Mouse (Mus musculus) neural tube, embryonic 11.5 days (tissue): ENCODE data around the gene Zfp428. TPM values are rescaled to one million over a fixed set of nuclear protein-coding genes. Genes with fewer than 3 reads are reported as not detected.

Source experiments
- ATAC-seq: fragments of 200-750 bp; cut with Nextera tagmentation; 2 replicates; pipeline ENCODE4 v1.8.0; 2017; ENCODE audit warnings: moderate number of reproducible peaks, mild to moderate bottlenecking, moderate TSS enrichment, moderate library complexity; ENCODE audit not compliant: insufficient read depth, low FRiP score, low TSS enrichment
- DNase-seq: peaks from one replicate; pipeline ENCODE4 v3.0.0-alpha.2; 2015; ENCODE audit warnings: low spot score
- H3K27ac ChIP-seq: fragments of 300-500 bp; sonication (generic); 2 replicates; pipeline ENCODE4 v1.5.1; 2014; ENCODE audit warnings: low read depth, mild to moderate bottlenecking, low read length
- H3K27me3 ChIP-seq: fragments of 300-500 bp; sonication (generic); 2 replicates; pipeline ENCODE4 v1.6.1; 2014; ENCODE audit warnings: mild to moderate bottlenecking, low read length, mixed read lengths; ENCODE audit not compliant: control insufficient read depth, insufficient read depth
- H3K36me3 ChIP-seq: fragments of 300-500 bp; sonication (generic); 2 replicates; pipeline ENCODE4 v1.6.1; 2014; ENCODE audit warnings: mild to moderate bottlenecking, low read length, moderate library complexity, mixed read lengths; ENCODE audit not compliant: control insufficient read depth, insufficient read depth
- H3K4me1 ChIP-seq: fragments of 300-500 bp; sonication (generic); 2 replicates; pipeline ENCODE4 v1.6.1; 2014; ENCODE audit warnings: low read length, mixed read lengths; ENCODE audit not compliant: control insufficient read depth, insufficient read depth
- H3K4me2 ChIP-seq: fragments of 300-500 bp; sonication (generic); 2 replicates; pipeline ENCODE4 v1.6.1; 2014; ENCODE audit warnings: low read depth, mild to moderate bottlenecking, moderate library complexity
- H3K4me3 ChIP-seq: fragments of 300-500 bp; sonication (generic); 2 replicates; pipeline ENCODE4 v1.5.1; 2014; ENCODE audit warnings: low read depth, low read length
- H3K9ac ChIP-seq: fragments of 300-500 bp; sonication (generic); 2 replicates; pipeline ENCODE4 v1.6.1; 2014; ENCODE audit warnings: mild to moderate bottlenecking, low read length
- H3K9me3 ChIP-seq: fragments of 300-500 bp; sonication (generic); 2 replicates; pipeline ENCODE4 v1.6.1; 2016; ENCODE audit warnings: low read length; ENCODE audit not compliant: control insufficient read depth
- WGBS: fragments of 180-500 bp; shearing (Covaris S2); extraction: QIAGEN DNeasy Blood & Tissue Kit; methylation state at CpG from one replicate; pipeline ENCODE4 v1.1.7; 2014; 5-methylcytosine and 5-hydroxymethylcytosine counted together
- polyA plus RNA-seq: library from polyadenylated mRNA; unstranded; fragments of >200 nt; fragmentation: Nextera tagmentation; extraction: Ambion mirVana; gene quantifications from 2 replicates; pipeline ENCODE4 v1.2.1, GENCODE M21; 2014

Gene Zfp428
- polyA plus RNA-seq, 1 experiment from 2014 or later, result 69.2 TPM

GRCm38 (mm10) chr7:24523723-24524122 lies 16.9 kb downstream of the Zfp428 start:
- Histone ChIP-seq H3K27ac (no peak overlapping the region), H3K9me3 (no peaks in the 10 kb centered on the region), H3K36me3 (no peaks in the 10 kb centered on the region), H3K4me2 (no peak overlapping the region), H3K9ac (no peak overlapping the region), H3K4me1 (no peaks in the 10 kb centered on the region), H3K27me3 (no peaks in the 10 kb centered on the region), H3K4me3 (no peak overlapping the region)
- DNase-seq (no peak), ATAC-seq (no peak)
- WGBS, result 87% methylated on average over 6 of the region's 6 CpGs

- no peak for ATAC-seq
- Histone ChIP-seq H3K36me3 (no peaks in the 10 kb centered on the region), H3K9me3 (no peaks in the 10 kb centered on the region), H3K9ac (no peak overlapping the region), H3K27me3 (no peaks in the 10 kb centered on the region), H3K4me3 (no peak overlapping the region), H3K4me1 (peaks cover 4% of the 10 kb centered on the region; the same call in 1 of the 2 replicates), H3K4me2 (no peak overlapping the region), H3K27ac (no peak overlapping the region)
- WGBS, result 84% methylated on average over 6 of the region's 6 CpGs
- DNase-seq, result no peak
Observed at GRCm38 (mm10) chr7:24524978-24525377, 18.2 kb downstream of the Zfp428 start.

DNA sequence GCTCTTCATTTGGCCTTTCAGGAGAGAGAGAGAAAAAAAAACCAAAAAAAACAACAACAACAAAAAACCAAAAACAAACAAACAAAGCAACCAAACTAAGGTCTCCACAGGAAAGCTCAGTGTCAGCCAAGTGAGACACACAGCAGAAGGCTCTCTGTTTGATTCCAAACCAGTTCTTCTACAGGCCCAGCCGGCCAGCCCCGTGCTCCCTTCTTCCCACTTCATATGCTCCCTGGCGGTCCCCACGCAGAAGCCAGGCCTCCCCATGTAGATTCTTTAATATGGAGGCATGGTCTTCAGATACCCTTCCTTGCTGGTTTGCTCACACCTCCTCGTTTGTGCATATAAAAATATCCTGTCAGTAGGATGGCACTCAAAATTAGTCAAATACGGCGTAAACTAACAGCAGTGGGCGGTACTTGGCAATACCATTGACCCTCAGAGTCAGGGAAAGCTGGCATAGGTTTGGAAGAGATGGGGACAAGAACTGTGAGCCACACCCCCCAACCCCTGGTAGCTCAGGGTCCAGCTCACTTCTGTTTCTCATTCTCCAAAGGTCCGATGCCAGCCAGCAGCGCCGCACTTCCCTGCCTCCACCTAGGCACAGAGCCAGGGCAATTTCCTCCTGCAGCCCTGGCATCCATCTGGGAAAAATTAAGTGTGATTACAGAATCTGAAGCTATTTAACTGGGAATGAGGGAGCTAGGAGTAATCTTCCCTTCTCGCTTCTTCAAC lies 19.0 kb downstream of the Zfp428 start:
- Histone ChIP-seq H3K4me1 (peaks cover 4% of the 10 kb centered on the region; the same call in 1 of the 2 replicates), H3K27ac (no peak overlapping the region), H3K9ac (no peak overlapping the region), H3K4me3 (no peak overlapping the region), H3K4me2 (no peak overlapping the region), H3K36me3 (no peaks in the 10 kb centered on the region), H3K27me3 (no peaks in the 10 kb centered on the region), H3K9me3 (no peaks in the 10 kb centered on the region)
- WGBS, result 90% methylated on average over 12 of the region's 12 CpGs
- DNase-seq, result no peak
- ATAC-seq, result no peak

- Histone ChIP-seq H3K4me3 (no peak overlapping the region), H3K4me1 (peaks cover 11% of the 10 kb centered on the region; the same call in 1 of the 2 replicates), H3K4me2 (no peak overlapping the region), H3K9ac (no peak overlapping the region), H3K36me3 (peaks cover 2% of the 10 kb centered on the region), H3K27me3 (peaks cover 12% of the 10 kb centered on the region), H3K9me3 (no peaks in the 10 kb centered on the region), H3K27ac (no peak overlapping the region)
- WGBS, result 97% methylated on average over 11 of the region's 11 CpGs
- DNase-seq (no peak), ATAC-seq (no peak)
Observed at GRCm38 (mm10) chr7:24528861-24529260, 22.1 kb downstream of the Zfp428 start.

DNA sequence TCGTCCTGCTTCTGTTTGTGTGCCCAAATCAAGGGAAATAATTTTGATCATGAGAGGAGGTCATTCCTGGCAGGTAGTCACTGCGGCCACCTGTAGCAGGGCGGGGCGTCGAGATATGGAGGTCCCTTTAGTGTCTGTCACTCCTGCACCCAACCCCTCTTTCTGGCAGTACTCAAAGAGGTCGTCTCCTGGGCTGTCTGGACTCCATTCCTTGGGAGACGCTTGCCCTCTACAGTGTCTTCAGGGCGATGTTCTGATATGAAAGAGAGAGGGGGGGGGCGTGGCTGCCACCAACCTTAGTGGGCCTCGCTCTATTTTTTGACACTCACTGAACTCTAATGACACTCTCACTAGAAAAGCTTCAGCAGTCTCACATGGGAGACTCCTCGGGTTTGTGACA lies 22.8 kb downstream of the Zfp428 start:
- Histone ChIP-seq H3K9ac (peak overlapping the region; percentile 47), H3K4me3 (peak overlapping the region; percentile 70), H3K27ac (no peak overlapping the region), H3K36me3 (peaks cover 2% of the 10 kb centered on the region), H3K9me3 (no peaks in the 10 kb centered on the region), H3K4me1 (peaks cover 15% of the 10 kb centered on the region; the same call in 1 of the 2 replicates), H3K27me3 (peaks cover 16% of the 10 kb centered on the region), H3K4me2 (peak overlapping the region; percentile 88)
- no peak for DNase-seq
- WGBS, result 63% methylated on average over 11 of the region's 11 CpGs
- no peak for ATAC-seq

DNA sequence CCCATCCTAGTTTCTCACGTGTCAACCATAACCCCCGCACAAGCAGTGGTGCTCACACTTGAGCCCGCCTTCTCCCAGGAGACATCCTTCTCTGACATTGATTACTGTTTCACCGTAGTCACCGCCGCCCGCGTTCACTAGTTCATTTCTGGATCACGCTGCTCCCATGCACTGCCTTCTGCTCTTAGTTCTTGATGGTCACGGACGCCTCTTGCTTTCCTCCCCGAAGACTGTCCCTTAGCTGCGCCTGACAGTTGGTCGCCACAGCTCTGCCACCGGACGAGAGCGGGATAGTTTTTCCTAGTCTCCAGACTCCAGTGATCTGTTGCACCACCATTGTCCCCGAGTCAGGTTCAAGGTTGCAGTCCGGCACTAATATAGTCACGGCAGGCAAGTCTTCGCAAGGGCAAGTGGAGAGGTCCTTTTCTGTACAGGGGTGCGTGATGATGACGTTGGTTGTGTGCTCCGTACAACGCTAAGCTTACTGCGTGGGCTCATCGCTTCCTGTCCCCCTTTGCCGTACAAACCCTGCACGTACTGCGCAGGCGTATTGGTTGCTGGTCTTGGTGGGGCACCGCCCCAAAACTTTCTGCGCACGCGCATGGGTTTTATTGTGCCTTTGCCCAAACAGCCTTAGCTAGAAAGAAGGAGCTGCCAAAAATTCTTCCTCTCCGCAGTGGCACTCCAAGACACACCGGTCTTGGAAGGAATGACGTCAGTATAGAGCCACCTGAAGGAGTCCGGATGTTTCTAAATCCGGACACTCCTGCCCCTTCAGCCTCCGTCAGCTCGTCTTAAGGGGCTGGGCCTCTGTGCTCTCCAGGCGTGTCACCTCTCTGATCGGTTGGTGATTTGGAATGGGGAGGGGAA lies 23.5 kb downstream of the Zfp428 start, which contains the start of gene Irgq:
Gene Irgq, plus strand, starts transcription at position 628 of the 870 bp plus-strand sequence.
- peak within 1 kb of the TSS; percentile 88 for H3K4me2 ChIP-seq
- DNase-seq (peak; percentile 99), ATAC-seq (peak; percentile 93)
- peaks cover 2% of the 10 kb centered on the region for H3K36me3 ChIP-seq
- H3K27ac ChIP-seq, result peak within 1 kb of the TSS; percentile 80
- peaks cover 15% of the 10 kb centered on the region; the same call in 1 of the 2 replicates for H3K4me1 ChIP-seq
- H3K4me3 ChIP-seq, result peak within 1 kb of the TSS; percentile 70
- peak within 1 kb of the TSS; percentile 88 for H3K9ac ChIP-seq
- H3K9me3 ChIP-seq, result no peaks in the 10 kb centered on the region
- peaks cover 16% of the 10 kb centered on the region for H3K27me3 ChIP-seq
- WGBS, result under 1% methylated on average over 44 of the region's 44 CpGs

GRCm38 (mm10) chr7:24531211-24531971 lies 24.6 kb downstream of the Zfp428 start:
- WGBS, result 1% methylated on average over 43 of the region's 43 CpGs
- peak; percentile 35; the same call in 1 of the 2 replicates for ATAC-seq
- H3K4me2 ChIP-seq, result peak overlapping the region; percentile 88
- peaks cover 16% of the 10 kb centered on the region for H3K27me3 ChIP-seq
- H3K4me1 ChIP-seq, result peaks cover 15% of the 10 kb centered on the region; the same call in 1 of the 2 replicates
- DNase-seq, result peak; percentile 84
- peak overlapping the region; percentile 70 for H3K4me3 ChIP-seq
- peaks cover 5% of the 10 kb centered on the region for H3K36me3 ChIP-seq
- H3K27ac ChIP-seq, result peak overlapping the region; percentile 80
- H3K9me3 ChIP-seq, result no peaks in the 10 kb centered on the region
- H3K9ac ChIP-seq, result peak overlapping the region; percentile 88

GRCm38 (mm10) chr7:24533031-24533571 lies 26.3 kb downstream of the Zfp428 start:
- 59% methylated on average over 28 of the region's 28 CpGs for WGBS
- no peak for DNase-seq
- H3K9ac ChIP-seq, result no peak overlapping the region; the same call in 1 of the 2 replicates

More at GRCm38 (mm10) chr7:24533031-24533571, 26.3 kb downstream of the Zfp428 start:
- H3K27ac ChIP-seq, result no peak overlapping the region
- H3K9me3 ChIP-seq, result no peaks in the 10 kb centered on the region
- ATAC-seq, result no peak
- no peak overlapping the region for H3K4me2 ChIP-seq
- H3K4me1 ChIP-seq, result peaks cover 15% of the 10 kb centered on the region; the same call in 1 of the 2 replicates
- H3K27me3 ChIP-seq, result peaks cover 16% of the 10 kb centered on the region
- H3K36me3 ChIP-seq, result peaks cover 5% of the 10 kb centered on the region
- H3K4me3 ChIP-seq, result no peak overlapping the region
